Mouse (Mus musculus) B cell, adult 2 months (primary cell): ENCODE data around the gene Plcxd2.
A peak's percentile ranks its signal among the peaks of the same experiment; 100 is the strongest.

Experiments
- DNase-seq, 2 experiments: peaks; one replicate each; pipeline ENCODE4 v3.0.0; 2022

Plcxd2 gene

GRCm38 (mm10) chr16:46010153-46010905, at the start of gene Plcxd2:
Plcxd2 (minus strand) TSS chr16:46010218.
- DNase-seq, result peak; percentile 92 to 94

GRCm38 (mm10) chr16:46046906-46047305, 36.9 kb upstream of the Plcxd2 start:
- no peak for DNase-seq

- no peak for DNase-seq
These were observed 26.2 kb upstream of the Plcxd2 start for GRCm38 (mm10) chr16:46036261-46036660.

GRCm38 (mm10) chr16:46033896-46034295, 23.9 kb upstream of the Plcxd2 start:
- DNase-seq, result no peak

- no peak for DNase-seq
These were observed 13.0 kb upstream of the Plcxd2 start for GRCm38 (mm10) chr16:46022958-46023491.

- peak; percentile 42 to 52 for DNase-seq
These were observed 12.3 kb upstream of the Plcxd2 start for GRCm38 (mm10) chr16:46022189-46022928.

- DNase-seq, result no peak
These were observed 11.3 kb upstream of the Plcxd2 start for GRCm38 (mm10) chr16:46021302-46021701.

- DNase-seq, result no peak
These were observed 10.4 kb upstream of the Plcxd2 start for GRCm38 (mm10) chr16:46020396-46020795.

GRCm38 (mm10) chr16:46019799-46020198, 9.8 kb upstream of the Plcxd2 start:
- DNase-seq, result no peak

- no peak for DNase-seq
These were observed 9.3 kb upstream of the Plcxd2 start for GRCm38 (mm10) chr16:46019359-46019758.

GRCm38 (mm10) chr16:46011696-46012095, 1.7 kb upstream of the Plcxd2 start:
- peak; percentile 45 to 54 for DNase-seq

GRCm38 (mm10) chr16:46010906-46011220, 845 bp upstream of the Plcxd2 start:
- DNase-seq, result peak; percentile 46 to 55

- no peak for DNase-seq
These were observed 301 bp downstream of the Plcxd2 start for GRCm38 (mm10) chr16:46009717-46010116.

GRCm38 (mm10) chr16:46008766-46009165, 1.3 kb downstream of the Plcxd2 start:
- no peak for DNase-seq

GRCm38 (mm10) chr16:46008036-46008605, 1.9 kb downstream of the Plcxd2 start:
- DNase-seq, result no peak

GRCm38 (mm10) chr16:46006261-46006660, 3.8 kb downstream of the Plcxd2 start:
- no peak for DNase-seq

- DNase-seq, result peak; percentile 19 to 35
These were observed 8.4 kb downstream of the Plcxd2 start for GRCm38 (mm10) chr16:46001550-46002166.

- DNase-seq, result no peak
These were observed 9.0 kb downstream of the Plcxd2 start for GRCm38 (mm10) chr16:46000976-46001375.

GRCm38 (mm10) chr16:45999374-46000191, 10.4 kb downstream of the Plcxd2 start:
- no peak for DNase-seq

GRCm38 (mm10) chr16:45998231-45998630, 11.8 kb downstream of the Plcxd2 start:
- no peak for DNase-seq

- DNase-seq, result no peak
These were observed 18.9 kb downstream of the Plcxd2 start for GRCm38 (mm10) chr16:45990901-45991676.

- DNase-seq, result no peak
These were observed 23.8 kb downstream of the Plcxd2 start for GRCm38 (mm10) chr16:45986236-45986635.
